Mouse (Mus musculus): ENCODE results near the gene Ecm2. TPM values are rescaled to one million over a fixed set of nuclear protein-coding genes. Genes with fewer than 3 reads are reported as not detected.

Gene Ecm2
- polyA plus RNA-seq, 1 experiment from 2014 or later = 0.80 TPM

GRCm38 (mm10) chr13:49485388-49485787 lies 19.2 kb upstream of the Ecm2 start:
- WGBS = 88% methylated on average over 5 of the region's 5 CpGs
- Histone ChIP-seq H3K4me1 (ENCODE audit: control insufficient read depth, insufficient read depth, low read length) (no peaks in the 10 kb centered on the region), H3K36me3 (ENCODE audit: control insufficient read depth, insufficient read depth, low read length) (no peaks in the 10 kb centered on the region), H3K9me3 (replicated peaks; ENCODE audit: control insufficient read depth, low read length) (no peaks in the 10 kb centered on the region), H3K4me3 (ENCODE audit: low read depth, low read length) (no peak overlapping the region), H3K27me3 (replicated peaks; ENCODE audit: control insufficient read depth, insufficient read depth, low read length) (no peaks in the 10 kb centered on the region), H3K9ac (ENCODE audit: low read length) (no peak overlapping the region), H3K4me2 (ENCODE audit: low read length) (no peak overlapping the region), H3K27ac (ENCODE audit: low read depth, low read length) (no peak overlapping the region)
- DNase-seq (ENCODE audit: low spot score) (peak; percentile 10), ATAC-seq (no peak)

DNA sequence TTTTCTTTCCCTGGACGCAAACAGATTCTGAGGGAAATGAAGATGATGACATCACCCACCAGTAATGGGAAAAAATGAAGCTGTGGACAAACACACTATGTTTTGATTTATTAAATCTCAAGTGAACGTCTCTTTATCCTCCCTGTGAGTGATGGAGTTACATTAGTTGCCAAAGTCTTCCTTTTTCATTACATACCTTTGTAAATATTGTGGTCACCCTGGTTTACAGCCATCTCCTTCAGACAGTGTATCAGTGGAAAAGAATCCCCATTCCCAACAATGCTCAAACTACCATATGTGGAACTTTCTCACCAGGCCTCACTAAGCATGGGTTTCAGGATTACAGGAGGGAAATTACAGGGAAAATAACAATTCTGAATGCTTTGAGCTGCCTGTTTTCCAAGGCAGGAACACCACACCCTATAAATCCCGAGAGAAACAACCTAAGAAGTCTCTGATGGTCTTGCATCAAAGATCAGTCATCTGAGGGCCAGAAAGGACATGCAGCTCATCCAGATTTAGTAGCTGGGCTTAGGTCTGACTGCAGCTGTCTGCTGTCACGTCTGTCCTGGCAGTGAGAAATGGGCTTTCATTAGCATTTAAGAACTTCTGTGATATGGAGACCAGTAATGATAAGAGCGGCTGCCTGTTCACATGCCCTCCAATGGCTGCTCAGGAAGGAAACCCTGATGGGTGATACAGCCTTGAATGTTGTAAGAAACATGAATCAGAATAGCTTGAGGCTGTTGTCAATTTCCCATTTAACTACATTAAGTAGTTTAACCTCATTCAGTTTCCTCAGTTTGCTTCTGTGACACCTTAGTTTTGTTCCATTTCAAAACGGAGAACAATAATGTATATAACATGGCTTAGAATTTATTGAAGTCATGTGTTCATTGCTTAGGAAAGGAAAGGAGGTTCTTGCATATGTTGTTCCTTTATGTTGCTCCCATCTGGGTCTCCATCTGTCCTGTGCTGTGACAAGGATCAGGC lies 11.9 kb upstream of the Ecm2 start, which contains the start of gene Tes3-ps:
Gene Tes3-ps (plus strand): TSS at position 943 of the 993 bp plus-strand sequence.
- H3K4me2 ChIP-seq (ENCODE audit: low read length) = no peak within 1 kb of the TSS
- no peak for DNase-seq (ENCODE audit: low spot score)
- WGBS = 78% methylated on average over 6 of the region's 6 CpGs
- ATAC-seq = no peak
- H3K4me3 ChIP-seq (ENCODE audit: low read depth, low read length) = no peak within 1 kb of the TSS
- H3K36me3 ChIP-seq (ENCODE audit: control insufficient read depth, insufficient read depth, low read length) = no peaks in the 10 kb centered on the region
- no peak within 1 kb of the TSS for H3K9ac ChIP-seq (ENCODE audit: low read length)
- no peaks in the 10 kb centered on the region for H3K4me1 ChIP-seq (ENCODE audit: control insufficient read depth, insufficient read depth, low read length)
- H3K27ac ChIP-seq (ENCODE audit: low read depth, low read length) = no peak within 1 kb of the TSS
- no peaks in the 10 kb centered on the region for H3K27me3 ChIP-seq (replicated peaks; ENCODE audit: control insufficient read depth, insufficient read depth, low read length)
- no peaks in the 10 kb centered on the region for H3K9me3 ChIP-seq (replicated peaks; ENCODE audit: control insufficient read depth, low read length)

GRCm38 (mm10) chr13:49505776-49506175 lies 1.2 kb downstream of the Ecm2 start:
- no peak overlapping the region for H3K4me2 ChIP-seq (ENCODE audit: low read length)
- H3K4me1 ChIP-seq (ENCODE audit: control insufficient read depth, insufficient read depth, low read length) = no peaks in the 10 kb centered on the region
- ATAC-seq (no peak), DNase-seq (ENCODE audit: low spot score) (no peak)
- H3K9ac ChIP-seq (ENCODE audit: low read length) = no peak overlapping the region
- H3K9me3 ChIP-seq (replicated peaks; ENCODE audit: control insufficient read depth, low read length) = no peaks in the 10 kb centered on the region
- no peaks in the 10 kb centered on the region for H3K27me3 ChIP-seq (replicated peaks; ENCODE audit: control insufficient read depth, insufficient read depth, low read length)
- no peak overlapping the region for H3K4me3 ChIP-seq (ENCODE audit: low read depth, low read length)
- no peak overlapping the region for H3K27ac ChIP-seq (ENCODE audit: low read depth, low read length)
- no peaks in the 10 kb centered on the region for H3K36me3 ChIP-seq (ENCODE audit: control insufficient read depth, insufficient read depth, low read length)
- WGBS = 88% methylated on average over 4 of the region's 4 CpGs

DNA sequence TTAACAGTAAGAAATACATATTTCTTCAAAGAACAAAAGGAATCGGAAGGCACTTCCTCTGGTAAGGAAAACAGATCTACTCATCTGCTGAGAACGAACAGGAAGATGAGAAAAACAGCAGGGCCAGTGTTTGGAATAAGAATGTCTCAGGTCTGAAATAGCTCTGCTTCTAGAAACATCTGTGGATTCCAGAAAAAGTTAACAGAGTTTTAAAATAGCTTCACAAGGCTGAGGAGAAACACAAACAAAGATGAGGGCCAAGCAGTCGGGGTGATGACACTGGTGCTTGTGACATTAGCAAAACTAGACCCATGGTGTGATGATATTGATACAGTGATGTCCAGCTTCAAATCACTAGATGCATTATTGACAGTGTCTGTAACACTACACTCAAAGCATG lies 2.6 kb downstream of the Ecm2 start:
- Histone ChIP-seq H3K27me3 (replicated peaks; ENCODE audit: control insufficient read depth, insufficient read depth, low read length) (no peaks in the 10 kb centered on the region), H3K4me1 (ENCODE audit: control insufficient read depth, insufficient read depth, low read length) (no peaks in the 10 kb centered on the region), H3K9me3 (replicated peaks; ENCODE audit: control insufficient read depth, low read length) (no peaks in the 10 kb centered on the region), H3K27ac (ENCODE audit: low read depth, low read length) (no peak overlapping the region), H3K9ac (ENCODE audit: low read length) (no peak overlapping the region), H3K4me3 (ENCODE audit: low read depth, low read length) (no peak overlapping the region), H3K4me2 (ENCODE audit: low read length) (no peak overlapping the region), H3K36me3 (ENCODE audit: control insufficient read depth, insufficient read depth, low read length) (no peaks in the 10 kb centered on the region)
- DNase-seq (ENCODE audit: low spot score) (no peak), ATAC-seq (no peak)
- WGBS = 88% methylated on average over 3 of the region's 3 CpGs

DNA sequence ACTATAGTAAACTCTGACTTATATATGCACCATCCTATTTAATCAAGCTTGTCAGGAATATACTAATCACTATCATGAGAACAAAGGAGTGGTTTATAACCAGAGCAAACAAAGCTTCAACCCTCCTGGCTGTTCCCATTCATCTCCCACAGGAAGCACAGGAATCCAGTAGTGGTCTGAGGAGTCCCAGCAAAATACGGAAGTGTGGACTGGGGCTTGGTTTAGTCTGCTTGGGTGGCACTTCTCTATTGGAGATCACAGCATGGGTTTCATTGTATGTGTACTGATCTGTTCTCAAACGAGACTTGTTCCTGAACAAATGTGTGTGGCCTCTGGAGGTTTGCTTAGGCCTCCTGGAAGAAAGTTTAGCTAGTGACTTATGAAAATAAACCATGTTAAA lies 14.2 kb downstream of the Ecm2 start:
- 23% methylated on average over 2 of the region's 2 CpGs for WGBS
- ATAC-seq = no peak

GRCm38 (mm10) chr13:49526235-49526634 lies 21.6 kb downstream of the Ecm2 start:
- no peaks in the 10 kb centered on the region for H3K27me3 ChIP-seq (replicated peaks; ENCODE audit: control insufficient read depth, insufficient read depth, low read length)
- H3K9me3 ChIP-seq (replicated peaks; ENCODE audit: control insufficient read depth, low read length) = no peaks in the 10 kb centered on the region
- no peak for DNase-seq (ENCODE audit: low spot score)
- H3K36me3 ChIP-seq (ENCODE audit: control insufficient read depth, insufficient read depth, low read length) = no peaks in the 10 kb centered on the region
- no peaks in the 10 kb centered on the region for H3K4me1 ChIP-seq (ENCODE audit: control insufficient read depth, insufficient read depth, low read length)
- no peak overlapping the region for H3K4me3 ChIP-seq (ENCODE audit: low read depth, low read length)
- ATAC-seq = no peak
- no peak overlapping the region for H3K4me2 ChIP-seq (ENCODE audit: low read length)
- no peak overlapping the region for H3K27ac ChIP-seq (ENCODE audit: low read depth, low read length)
- no peak overlapping the region for H3K9ac ChIP-seq (ENCODE audit: low read length)
- 84% methylated on average over 2 of the region's 2 CpGs for WGBS

More for the DNA sequence above, 14.2 kb downstream of the Ecm2 start:
- no peaks in the 10 kb centered on the region for H3K9me3 ChIP-seq (replicated peaks; ENCODE audit: control insufficient read depth, low read length)
- no peaks in the 10 kb centered on the region for H3K36me3 ChIP-seq (ENCODE audit: control insufficient read depth, insufficient read depth, low read length)
- H3K4me1 ChIP-seq (ENCODE audit: control insufficient read depth, insufficient read depth, low read length) = no peaks in the 10 kb centered on the region
- H3K27ac ChIP-seq (ENCODE audit: low read depth, low read length) = no peak overlapping the region
- no peak overlapping the region for H3K9ac ChIP-seq (ENCODE audit: low read length)
- DNase-seq (ENCODE audit: low spot score) = no peak
- no peak overlapping the region for H3K4me3 ChIP-seq (ENCODE audit: low read depth, low read length)
- no peaks in the 10 kb centered on the region for H3K27me3 ChIP-seq (replicated peaks; ENCODE audit: control insufficient read depth, insufficient read depth, low read length)
- H3K4me2 ChIP-seq (ENCODE audit: low read length) = no peak overlapping the region

DNA sequence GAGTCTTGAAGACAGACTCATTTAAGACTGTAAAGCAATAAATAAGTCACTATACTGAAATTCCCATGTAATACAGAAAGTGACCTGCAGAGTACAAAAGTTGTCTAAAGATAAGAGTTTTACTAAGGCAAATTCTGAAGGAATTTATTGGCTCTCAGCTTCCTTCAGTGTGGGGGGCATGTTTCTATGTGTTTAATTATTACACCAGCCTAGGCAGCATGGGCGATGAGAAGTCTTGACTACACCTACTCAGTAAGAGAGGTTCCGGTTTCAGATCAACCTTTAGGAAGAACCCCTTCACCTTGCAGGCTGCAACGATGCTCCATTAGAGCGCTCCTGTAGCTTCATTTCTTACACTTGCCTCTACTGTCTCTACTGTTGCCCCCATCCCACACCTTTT lies 26.0 kb downstream of the Ecm2 start:
- Histone ChIP-seq H3K9me3 (replicated peaks; ENCODE audit: control insufficient read depth, low read length) (no peaks in the 10 kb centered on the region), H3K9ac (ENCODE audit: low read length) (no peak overlapping the region), H3K4me3 (ENCODE audit: low read depth, low read length) (no peak overlapping the region), H3K4me1 (ENCODE audit: control insufficient read depth, insufficient read depth, low read length) (no peaks in the 10 kb centered on the region), H3K36me3 (ENCODE audit: control insufficient read depth, insufficient read depth, low read length) (no peaks in the 10 kb centered on the region), H3K4me2 (ENCODE audit: low read length) (no peak overlapping the region), H3K27ac (ENCODE audit: low read depth, low read length) (no peak overlapping the region), H3K27me3 (replicated peaks; ENCODE audit: control insufficient read depth, insufficient read depth, low read length) (no peaks in the 10 kb centered on the region)
- DNase-seq (ENCODE audit: low spot score) = no peak
- 94% methylated on average over 4 of the region's 4 CpGs for WGBS
- ATAC-seq = no peak

GRCm38 (mm10) chr13:49536946-49537345 lies 32.3 kb downstream of the Ecm2 start:
- ATAC-seq (no peak), DNase-seq (ENCODE audit: low spot score) (no peak)

DNA sequence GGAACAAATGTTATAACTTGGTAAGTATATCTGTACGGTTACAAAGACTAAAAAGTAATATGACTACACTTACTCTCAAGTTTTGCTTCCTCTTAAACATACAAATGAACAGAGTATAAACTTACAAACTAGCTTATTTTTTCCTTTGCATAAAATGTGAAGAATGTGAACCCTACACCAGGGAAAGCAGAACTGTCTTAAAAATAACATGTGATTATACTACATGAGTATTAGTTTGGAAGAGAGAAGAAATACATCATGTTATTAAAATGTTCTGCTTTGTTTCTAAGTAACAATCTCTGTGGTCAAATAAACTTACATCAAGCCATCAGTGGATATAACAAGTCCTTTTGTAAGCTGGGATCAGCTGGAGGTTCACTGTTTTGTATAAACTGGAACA lies 34.1 kb downstream of the Ecm2 start:
- Histone ChIP-seq H3K4me2 (ENCODE audit: low read length) (no peak overlapping the region), H3K4me1 (ENCODE audit: control insufficient read depth, insufficient read depth, low read length) (no peaks in the 10 kb centered on the region), H3K9ac (ENCODE audit: low read length) (no peak overlapping the region), H3K36me3 (ENCODE audit: control insufficient read depth, insufficient read depth, low read length) (no peaks in the 10 kb centered on the region), H3K27ac (ENCODE audit: low read depth, low read length) (no peak overlapping the region), H3K4me3 (ENCODE audit: low read depth, low read length) (no peak overlapping the region), H3K9me3 (replicated peaks; ENCODE audit: control insufficient read depth, low read length) (no peaks in the 10 kb centered on the region), H3K27me3 (replicated peaks; ENCODE audit: control insufficient read depth, insufficient read depth, low read length) (no peaks in the 10 kb centered on the region)
- ATAC-seq (no peak), DNase-seq (ENCODE audit: low spot score) (no peak)
- WGBS = 91% methylated on average over 1 of the region's 1 CpGs

More at GRCm38 (mm10) chr13:49536946-49537345, 32.3 kb downstream of the Ecm2 start:
- H3K27me3 ChIP-seq (replicated peaks; ENCODE audit: control insufficient read depth, insufficient read depth, low read length) = no peaks in the 10 kb centered on the region
- no peaks in the 10 kb centered on the region for H3K4me1 ChIP-seq (ENCODE audit: control insufficient read depth, insufficient read depth, low read length)
- no peak overlapping the region for H3K9ac ChIP-seq (ENCODE audit: low read length)
- no peaks in the 10 kb centered on the region for H3K9me3 ChIP-seq (replicated peaks; ENCODE audit: control insufficient read depth, low read length)
- H3K36me3 ChIP-seq (ENCODE audit: control insufficient read depth, insufficient read depth, low read length) = no peaks in the 10 kb centered on the region
- no peak overlapping the region for H3K4me2 ChIP-seq (ENCODE audit: low read length)
- 90% methylated on average over 1 of the region's 1 CpGs for WGBS
- no peak overlapping the region for H3K27ac ChIP-seq (ENCODE audit: low read depth, low read length)
- no peak overlapping the region for H3K4me3 ChIP-seq (ENCODE audit: low read depth, low read length)

All from forebrain, embryonic 14.5 days (tissue).